Mouse (Mus musculus): ENCODE results near the gene Etv3.
"Not testable (repeated sequence)": the region's sequence is repeated elsewhere in the genome, so short reads cannot be mapped to it uniquely, and the experiment has no call there.

- TF ChIP-seq CTCF (IDR thresholded peaks at IDR 0.05; ENCODE audit: borderline replicate concordance, insufficient read depth, low read length); POLR2A (IDR thresholded peaks at IDR 0.05; ENCODE audit: low read depth, low read length): not testable (repeated sequence)
These were observed 46.0 kb upstream of the Etv3 start for GRCm38 (mm10) chr3:87479230-87479629.
